Mouse (Mus musculus) cortical plate, adult 2 months (tissue): ENCODE measurements around the gene Cog7. TPM values are rescaled to one million over a fixed set of nuclear protein-coding genes. Genes with fewer than 3 reads are reported as not detected.

Source experiments
- H3K27ac ChIP-seq: fragments of 200-500 bp; 2 replicates; pipeline ENCODE4 v1.5.1; 2012; ENCODE audit warnings: low read length, control low read depth, inconsistent platforms; ENCODE audit not compliant: insufficient read depth
- H3K4me1 ChIP-seq: fragments of 200-500 bp; 2 replicates; pipeline ENCODE4 v1.6.1; 2011; ENCODE audit warnings: low read length; ENCODE audit not compliant: control insufficient read depth, insufficient read depth
- H3K4me3 ChIP-seq: fragments of 200-500 bp; 2 replicates; pipeline ENCODE4 v1.5.1; 2011; ENCODE audit warnings: mild to moderate bottlenecking, low read length, control low read depth; ENCODE audit not compliant: insufficient read depth
- CTCF ChIP-seq: fragments of 200-500 bp; IDR thresholded peaks from 2 replicates; pipeline ENCODE4 v1.5.1; 2011; ENCODE audit warnings: mild to moderate bottlenecking, control low read depth, low read length; ENCODE audit not compliant: insufficient read depth; ENCODE audit errors: extremely low read depth
- POLR2A ChIP-seq: fragments of 200-500 bp; IDR thresholded peaks from 2 replicates; pipeline ENCODE4 v1.6.1; 2011; ENCODE audit warnings: mild to moderate bottlenecking, low read length, control low read depth; ENCODE audit not compliant: insufficient read depth; ENCODE audit errors: extremely low read depth
- polyA plus RNA-seq: library from polyadenylated mRNA; depleted of rRNA; stranded (reverse); fragments of >200 nt; gene quantifications from 2 replicates; pipeline ENCODE4 v1.2.3, GENCODE M21; 2012; rRNA removed

The Cog7 gene
- polyA plus RNA-seq, 1 experiment = 28.9 TPM

- Histone ChIP-seq H3K27ac (no peak within 1 kb of the TSS), H3K4me3 (no peak within 1 kb of the TSS), H3K4me1 (no peaks in the 10 kb centered on the region)
- no peak for TF ChIP-seq CTCF
Observed at GRCm38 (mm10) chr7:121864858-121865585, 116.5 kb downstream of the Cog7 start, which contains the start of gene Scnn1b. Scnn1b (plus strand) TSS chr7:121865038.

GRCm38 (mm10) chr7:121858939-121859338 lies 122.6 kb downstream of the Cog7 start:
- Histone ChIP-seq H3K4me3 (no peak overlapping the region), H3K27ac (no peak overlapping the region), H3K4me1 (no peaks in the 10 kb centered on the region)
- TF ChIP-seq CTCF = no peak
- TF ChIP-seq POLR2A = no peak

GRCm38 (mm10) chr7:121857177-121857884 lies 124.2 kb downstream of the Cog7 start:
- no peak overlapping the region for H3K4me3 ChIP-seq
- H3K27ac ChIP-seq = no peak overlapping the region
- H3K4me1 ChIP-seq = no peaks in the 10 kb centered on the region
- TF ChIP-seq CTCF (0 out of 2 replicates have a peak, but pooled peaks have one; percentile 6), POLR2A (no peak)

- no peak overlapping the region for H3K4me3 ChIP-seq
- TF ChIP-seq POLR2A = no peak
- TF ChIP-seq CTCF = no peak
- no peaks in the 10 kb centered on the region for H3K4me1 ChIP-seq
- no peak overlapping the region for H3K27ac ChIP-seq
Observed at GRCm38 (mm10) chr7:121848537-121849168, 132.9 kb downstream of the Cog7 start.

- TF ChIP-seq CTCF = no peak
- TF ChIP-seq POLR2A = no peak
- Histone ChIP-seq H3K4me3 (no peak overlapping the region), H3K27ac (no peak overlapping the region), H3K4me1 (peaks cover 1% of the 10 kb centered on the region)
Observed at GRCm38 (mm10) chr7:121845964-121846363, 135.5 kb downstream of the Cog7 start.

GRCm38 (mm10) chr7:121842234-121842633 lies 139.3 kb downstream of the Cog7 start:
- H3K4me3 ChIP-seq = no peak overlapping the region
- TF ChIP-seq POLR2A = no peak
- no peak for TF ChIP-seq CTCF
- peaks cover 6% of the 10 kb centered on the region for H3K4me1 ChIP-seq
- no peak overlapping the region for H3K27ac ChIP-seq

- no peak overlapping the region for H3K27ac ChIP-seq
- peaks cover 6% of the 10 kb centered on the region for H3K4me1 ChIP-seq
- no peak for TF ChIP-seq POLR2A
- no peak for TF ChIP-seq CTCF
Observed at GRCm38 (mm10) chr7:121840810-121841209, 140.7 kb downstream of the Cog7 start.

GRCm38 (mm10) chr7:121836827-121837226 lies 144.7 kb downstream of the Cog7 start:
- Histone ChIP-seq H3K4me1 (peaks cover 6% of the 10 kb centered on the region), H3K4me3 (no peak overlapping the region), H3K27ac (no peak overlapping the region)
- no peak for TF ChIP-seq CTCF
- no peak for TF ChIP-seq POLR2A

More at GRCm38 (mm10) chr7:121840810-121841209, 140.7 kb downstream of the Cog7 start:
- H3K4me3 ChIP-seq = no peak overlapping the region

- no peak for TF ChIP-seq CTCF
- no peak for TF ChIP-seq POLR2A
- H3K27ac ChIP-seq = no peak overlapping the region
- H3K4me1 ChIP-seq = peaks cover under 1% of the 10 kb centered on the region
- no peak overlapping the region for H3K4me3 ChIP-seq
Observed at GRCm38 (mm10) chr7:121835392-121835791, 146.1 kb downstream of the Cog7 start.

Other genes with a start within 250 kb of the Cog7 start
- gene Scnn1g, start 247.2 kb downstream of the Cog7 start, polyA plus RNA-seq = 0.27 and 0.28 TPM in 2 replicates
- gene Scnn1b, start 116.7 kb downstream of the Cog7 start, polyA plus RNA-seq = 0.06 and 0.15 TPM in 2 replicates
- 31.0 and 31.5 TPM in 2 replicates for gene Gga2, start 39.5 kb upstream of the Cog7 start, polyA plus RNA-seq
- gene Ubfd1, start 85.5 kb upstream of the Cog7 start, polyA plus RNA-seq = 41.4 and 42.2 TPM in 2 replicates
- 4.8 and 6.0 TPM in 2 replicates for gene Ears2, start 85.6 kb upstream of the Cog7 start, polyA plus RNA-seq
- gene Ndufab1, start 120.2 kb upstream of the Cog7 start, polyA plus RNA-seq = 199 and 201 TPM in 2 replicates
- gene Palb2, start 151.3 kb upstream of the Cog7 start, polyA plus RNA-seq = 1.6 and 2.1 TPM in 2 replicates
- 124 and 126 TPM in 2 replicates for gene Dctn5, start 151.3 kb upstream of the Cog7 start, polyA plus RNA-seq
- gene Plk1, start 177.7 kb upstream of the Cog7 start, polyA plus RNA-seq = 3.3 and 3.7 TPM in 2 replicates
- gene Ern2, start 204.5 kb upstream of the Cog7 start, polyA plus RNA-seq = 0.10 and 0.13 TPM in 2 replicates
- 2.2 and 2.3 TPM in 2 replicates for gene Chp2, start 237.8 kb upstream of the Cog7 start, polyA plus RNA-seq